Mouse (Mus musculus) heart, adult 2 months (tissue): ENCODE data around the gene Trpc4ap.

Source experiments
- CTCF ChIP-seq: fragments of 200-600 bp; IDR thresholded peaks from 2 replicates; pipeline ENCODE4 v1.8.1; 2022; ENCODE audit warnings: antibody characterized with exemption, mild to moderate bottlenecking, moderate library complexity
- EP300 ChIP-seq: fragments of 200-500 bp; IDR thresholded peaks from 2 replicates; pipeline ENCODE4 v1.6.1; 2011; ENCODE audit warnings: low read depth, low read length, control low read depth; ENCODE audit not compliant: insufficient read depth

- TF ChIP-seq CTCF (no peak), EP300 (no peak)
Observed at GRCm38 (mm10) chr2:155616971-155617370, 75.2 kb downstream of the Trpc4ap start.
